Mouse (Mus musculus) C2C12 (cell line): ENCODE results near the gene Clasp1.

Source experiments
- CEBPB ChIP-seq: IDR thresholded peaks from one replicate; pipeline ENCODE4 v1.6.1; 2011; ENCODE audit warnings: low read depth, mild to moderate bottlenecking, control low read depth, moderate library complexity
- CTCF ChIP-seq: IDR thresholded peaks from one replicate; pipeline ENCODE4 v1.5.1; 2011; ENCODE audit not compliant: control insufficient read depth, insufficient read depth, insufficient read length
- FOSL1 ChIP-seq: IDR thresholded peaks from one replicate; pipeline ENCODE4 v1.8.0; 2011; ENCODE audit warnings: mild to moderate bottlenecking, low read length; ENCODE audit not compliant: poor library complexity, insufficient read depth, severe bottlenecking
- MAX ChIP-seq: IDR thresholded peaks from one replicate; pipeline ENCODE4 v1.6.1; 2011; ENCODE audit warnings: mild to moderate bottlenecking, control low read depth
- MYOD1 ChIP-seq: IDR thresholded peaks from one replicate; pipeline ENCODE4 v1.6.1; 2011; ENCODE audit warnings: low read depth; ENCODE audit not compliant: control insufficient read depth, insufficient read length
- MYOG ChIP-seq: IDR thresholded peaks from one replicate; pipeline ENCODE4 v1.6.1; 2011; ENCODE audit not compliant: control insufficient read depth, insufficient read length; ENCODE audit errors: extremely low read depth
- USF1 ChIP-seq: IDR thresholded peaks from one replicate; pipeline ENCODE4 v1.6.1; 2011; ENCODE audit warnings: low read depth, mild to moderate bottlenecking, control low read depth, moderate library complexity

DNA sequence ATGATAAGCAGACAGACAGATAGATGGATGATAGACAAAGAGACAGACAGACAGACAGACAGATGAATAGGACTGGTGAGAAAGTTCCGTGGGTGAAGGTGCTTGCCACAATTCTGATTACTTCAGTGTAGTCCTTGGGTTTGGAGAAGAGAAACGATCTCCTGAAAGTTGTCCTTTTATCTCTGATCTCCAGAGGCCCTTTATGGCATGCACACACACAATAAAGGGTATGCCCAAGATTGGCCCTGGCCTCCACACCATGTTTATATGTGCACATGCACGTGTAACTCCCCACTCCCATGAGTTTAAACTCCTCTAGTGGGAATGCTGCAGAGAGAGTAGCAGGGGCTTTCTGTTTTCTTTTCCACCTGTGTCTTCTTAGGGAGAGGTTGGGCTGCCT, 14.6 kb downstream of the Clasp1 start:
- TF ChIP-seq CTCF: no peak
- TF ChIP-seq MAX: no peak
- no peak for TF ChIP-seq USF1
- TF ChIP-seq MYOD1: no peak
- TF ChIP-seq FOSL1: no peak
- TF ChIP-seq CEBPB: no peak
- TF ChIP-seq MYOG: no peak
